In the genomic region with DNA sequence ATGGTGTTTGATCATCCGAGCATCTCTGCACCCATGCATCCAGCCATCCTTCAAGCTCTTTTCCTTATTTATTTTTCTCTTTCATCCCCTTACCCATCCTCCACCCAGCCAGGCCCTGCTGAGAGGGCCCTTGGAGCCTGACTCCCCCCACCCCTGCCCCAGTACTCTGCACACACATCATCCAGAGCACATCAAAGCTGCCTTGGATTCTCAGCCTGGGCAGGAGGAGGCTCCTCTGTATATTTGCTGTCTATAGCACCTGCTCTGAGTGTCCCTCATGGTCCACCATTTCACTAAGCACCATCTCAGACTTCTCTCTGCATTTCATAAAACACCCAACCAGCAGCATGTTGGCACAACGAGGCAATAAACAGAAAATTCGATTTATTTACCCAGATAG, we compare ENCODE assay signal across 13 mouse cellular contexts.
DNase-seq lines count a peak whose midpoint lies in the region; ATAC-seq and TF ChIP-seq lines count a peak whose summit lies in the region.
"Had no signal": no experiment of that assay in that cellular context is flagged by ENCODE, and none has a peak within 500 bp of the region (broad histone marks: within the 10 kb centered on the region; RNA-seq: fewer than 3 reads in every experiment).

No protein-coding gene starts in this region.

- no peak for ATAC-seq in heart, embryonic 14.5 days (ENCODE audit: insufficient number of reproducible peaks, insufficient read depth, low FRiP score, low read depth)
- peak; percentile 36 for ATAC-seq in forebrain, embryonic 16.5 days
- ATAC-seq in liver, embryonic 14.5 days (ENCODE audit: insufficient read depth) = peak; percentile 46
- no peak for ATAC-seq in midbrain, postnatal 0 days (ENCODE audit: low FRiP score)

- no peaks in the 10 kb centered on the region for H3K36me3 ChIP-seq in heart, embryonic 14.5 days (ENCODE audit: control insufficient read depth, insufficient read depth, low read length)
- no peaks in the 10 kb centered on the region for H3K36me3 ChIP-seq in forebrain, embryonic 16.5 days (ENCODE audit: control insufficient read depth, insufficient read depth)
- no peaks in the 10 kb centered on the region for H3K36me3 ChIP-seq in liver, embryonic 14.5 days (replicated peaks; ENCODE audit: control insufficient read depth, insufficient read depth, low read depth)
- H3K36me3 ChIP-seq in midbrain, postnatal 0 days (ENCODE audit: insufficient read depth, low read length) = no peaks in the 10 kb centered on the region
- H3K36me3 ChIP-seq: limb, embryonic 15.5 days had no signal

- intact Hi-C loops in heart, postnatal 36 days (cut with DNase I) = no loop called here

- H3K9me3 ChIP-seq in heart, embryonic 14.5 days (ENCODE audit: control insufficient read depth, low read length) = no peaks in the 10 kb centered on the region
- no peaks in the 10 kb centered on the region for H3K9me3 ChIP-seq in forebrain, embryonic 16.5 days (ENCODE audit: control insufficient read depth, low read length)
- H3K9me3 ChIP-seq in liver, embryonic 14.5 days (ENCODE audit: control insufficient read depth, low read length) = no peaks in the 10 kb centered on the region
- H3K9me3 ChIP-seq in midbrain, postnatal 0 days (ENCODE audit: low read length) = no peaks in the 10 kb centered on the region
- H3K9me3 ChIP-seq: limb, embryonic 15.5 days had no signal

- peaks cover 23 to 30% of the 10 kb centered on the region in 2 experiments for H3K4me1 ChIP-seq in heart, embryonic 14.5 days (ENCODE audit: control insufficient read depth in 2 of 2, insufficient read depth in 2 of 2, low read length in 2 of 2)
- peaks cover 19% of the 10 kb centered on the region for H3K4me1 ChIP-seq in forebrain, embryonic 16.5 days (replicated peaks; ENCODE audit: control insufficient read depth, insufficient read depth, low read length)
- H3K4me1 ChIP-seq in liver, embryonic 14.5 days (replicated peaks; ENCODE audit: control insufficient read depth in 2 of 2, insufficient read depth in 2 of 2, low read length in 1 of 2) = peaks cover 11 to 16% of the 10 kb centered on the region in 2 experiments
- peaks cover 10% of the 10 kb centered on the region; the same call in 1 of the 2 replicates for H3K4me1 ChIP-seq in midbrain, postnatal 0 days (ENCODE audit: insufficient read depth, low read length)
- H3K4me1 ChIP-seq in lung, adult 2 months (ENCODE audit: control insufficient read depth, insufficient read depth, low read length) = no peaks in the 10 kb centered on the region

- H3K4me3 ChIP-seq in heart, embryonic 14.5 days (ENCODE audit: control insufficient read depth in 1 of 2, insufficient read depth in 1 of 2, low read depth in 1 of 2, low read length in 2 of 2) = no peak overlapping the region
- H3K4me3 ChIP-seq in forebrain, embryonic 16.5 days (replicated peaks; ENCODE audit: low read length) = no peak overlapping the region
- H3K4me3 ChIP-seq in liver, embryonic 14.5 days (ENCODE audit: insufficient read depth in 1 of 2, low read depth in 2 of 2, low read length in 2 of 2) = no peak overlapping the region
- no peak overlapping the region for H3K4me3 ChIP-seq in midbrain, postnatal 0 days (ENCODE audit: low read depth, low read length)
- no peak overlapping the region for H3K4me3 ChIP-seq in lung, adult 2 months (replicated peaks; ENCODE audit: extremely low read depth, low read depth, low read length)
- H3K4me3 ChIP-seq: limb, embryonic 15.5 days had no signal

- peak overlapping the region; percentile 46 to 60 for H3K27ac ChIP-seq in heart, embryonic 14.5 days (replicated peaks in 1 of 2; ENCODE audit: control insufficient read depth in 1 of 2, insufficient read depth in 1 of 2, low read depth in 2 of 2, low read length in 2 of 2)
- H3K27ac ChIP-seq in forebrain, embryonic 16.5 days (ENCODE audit: low read length) = peak overlapping the region; percentile 85
- no peak overlapping the region; the same call in 1 of the 2 replicates for H3K27ac ChIP-seq in liver, embryonic 14.5 days
- H3K27ac ChIP-seq in midbrain, postnatal 0 days (ENCODE audit: low read depth, low read length) = peak overlapping the region; percentile 55; the same call in 1 of the 2 replicates
- H3K27ac ChIP-seq: limb, embryonic 15.5 days; stomach, postnatal 0 days had no signal

- no peak for TF ChIP-seq EP300 in liver, embryonic 14.5 days (IDR thresholded peaks at IDR 0.05; ENCODE audit: low read depth)

- H3K4me2 ChIP-seq in heart, embryonic 14.5 days (ENCODE audit: low read length) = peak overlapping the region; percentile 26; the same call in 1 of the 2 replicates
- no peak overlapping the region for H3K4me2 ChIP-seq in forebrain, embryonic 16.5 days (ENCODE audit: low read length)
- peak overlapping the region; percentile 34 for H3K4me2 ChIP-seq in liver, embryonic 14.5 days (ENCODE audit: low read depth)
- H3K4me2 ChIP-seq in midbrain, postnatal 0 days (ENCODE audit: low read depth, low read length, poor library complexity, severe bottlenecking) = no peak overlapping the region
- H3K4me2 ChIP-seq: limb, embryonic 15.5 days had no signal

- peak overlapping the region; percentile 31; the same call in 1 of the 2 replicates for H3K9ac ChIP-seq in heart, embryonic 14.5 days (ENCODE audit: low read length)
- no peak overlapping the region for H3K9ac ChIP-seq in forebrain, embryonic 16.5 days (replicated peaks; ENCODE audit: low read depth, low read length)
- peak overlapping the region; percentile 18; the same call in 1 of the 2 replicates for H3K9ac ChIP-seq in liver, embryonic 14.5 days (replicated peaks)
- H3K9ac ChIP-seq in midbrain, postnatal 0 days (replicated peaks; ENCODE audit: low read length, poor library complexity, severe bottlenecking) = no peak overlapping the region
- H3K9ac ChIP-seq: limb, embryonic 15.5 days had no signal

- WGBS in heart, embryonic 14.5 days = 58% methylated on average over 3 of the region's 3 CpGs
- 18% methylated on average over 3 of the region's 3 CpGs for WGBS in forebrain, embryonic 16.5 days
- 29% methylated on average over 3 of the region's 3 CpGs for WGBS in liver, embryonic 14.5 days (ENCODE audit: insufficient replicate concordance)
- WGBS in midbrain, postnatal 0 days = 38% methylated on average over 3 of the region's 3 CpGs
- whole genome bisulfite sequencing in lung, adult 2 months = 55% methylated on average over 3 of the region's 3 CpGs

- H3K27me3 ChIP-seq in heart, embryonic 14.5 days (ENCODE audit: control insufficient read depth, insufficient read depth, low read length) = no peaks in the 10 kb centered on the region
- H3K27me3 ChIP-seq in forebrain, embryonic 16.5 days (replicated peaks; ENCODE audit: control insufficient read depth, insufficient read depth, low read length) = no peaks in the 10 kb centered on the region
- no peaks in the 10 kb centered on the region for H3K27me3 ChIP-seq in liver, embryonic 14.5 days (ENCODE audit: control insufficient read depth, insufficient read depth, low read length)
- H3K27me3 ChIP-seq in midbrain, postnatal 0 days (ENCODE audit: insufficient read depth, low read length) = no peaks in the 10 kb centered on the region
- H3K27me3 ChIP-seq: limb, embryonic 15.5 days had no signal

- no peak for DNase-seq in heart, postnatal 36 days
- no peak for DNase-seq in liver, embryonic 14.5 days (ENCODE audit: low read depth in 3 of 3, low spot score in 3 of 3)
- DNase-seq in midbrain, postnatal 0 days (ENCODE audit: low spot score) = no peak
- no peak for DNase-seq in lung, adult 2 months
- DNase-seq in right cerebral cortex, adult 18-20 months = no peak
- no peak for DNase-seq in kidney, postnatal 25 days
- DNase-seq: cerebellum, adult 9-11 months; kidney, adult 9 months; layer of hippocampus, postnatal 36 days had no signal

- TF ChIP-seq POLR2A in lung, adult 2 months (IDR thresholded peaks at IDR 0.05; ENCODE audit: borderline replicate concordance, extremely low read depth, low read depth, low read length) = no peak

- TF ChIP-seq CTCF in liver, embryonic 14.5 days (IDR thresholded peaks at IDR 0.05; ENCODE audit: low read depth) = no peak
- TF ChIP-seq CTCF in midbrain, postnatal 0 days (IDR thresholded peaks at IDR 0.05) = no peak
- no peak for TF ChIP-seq CTCF in lung, adult 2 months (IDR thresholded peaks at IDR 0.05; ENCODE audit: insufficient read depth, low read length)

Comparison
In these comparisons a context has a peak if more than half of its experiments do, and no peak if none do; other contexts are left out.
1. ATAC-seq: peak in forebrain, embryonic 16.5 days (single experiment) and liver, embryonic 14.5 days (single experiment); none in heart, embryonic 14.5 days (single experiment) and midbrain, postnatal 0 days (single experiment).
2. H3K4me2 ChIP-seq: peak in heart, embryonic 14.5 days (single experiment) and liver, embryonic 14.5 days (single experiment); none in forebrain, embryonic 16.5 days (single experiment) and midbrain, postnatal 0 days (single experiment).
3. H3K9ac ChIP-seq: peak in heart, embryonic 14.5 days (single experiment) and liver, embryonic 14.5 days (single experiment); none in forebrain, embryonic 16.5 days (single experiment) and midbrain, postnatal 0 days (single experiment).